Mouse (Mus musculus) myocyte (in vitro differentiated cells): Measurements from ENCODE around the gene Erich3. TPM values are rescaled to one million over a fixed set of nuclear protein-coding genes. Genes with fewer than 3 reads are reported as not detected.

Source experiments
- H3K27me3 ChIP-seq: one replicate; pipeline ENCODE4 v1.6.1; 2011; ENCODE audit not compliant: control insufficient read depth, insufficient read depth, insufficient read length
- H3K36me3 ChIP-seq: one replicate; pipeline ENCODE4 v1.6.1; 2011; ENCODE audit not compliant: control insufficient read depth, insufficient read depth
- H3K4me2 ChIP-seq: one replicate; pipeline ENCODE4 v1.6.1; 2011; ENCODE audit warnings: low read depth, control low read depth
- H3K4me3 ChIP-seq: one replicate; pipeline ENCODE4 v1.5.1; 2011; ENCODE audit warnings: mild to moderate bottlenecking, control low read depth, moderate library complexity
- H3K79me2 ChIP-seq: one replicate; pipeline ENCODE4 v1.6.1; 2011; ENCODE audit not compliant: control insufficient read depth, insufficient read depth
- H3ac ChIP-seq: one replicate; pipeline ENCODE4 v1.6.1; 2011; ENCODE audit not compliant: control insufficient read depth, insufficient read length
- CEBPB ChIP-seq: IDR thresholded peaks from 2 replicates; pipeline ENCODE4 v1.6.1; 2011; ENCODE audit warnings: mild to moderate bottlenecking, moderate library complexity; ENCODE audit not compliant: poor library complexity, insufficient read depth, severe bottlenecking
- E2F4 ChIP-seq: IDR thresholded peaks from one replicate; pipeline ENCODE4 v1.6.1; 2011; ENCODE audit warnings: mild to moderate bottlenecking, control low read depth, moderate library complexity; ENCODE audit not compliant: insufficient read depth
- MAX ChIP-seq: IDR thresholded peaks from one replicate; pipeline ENCODE4 v1.6.1; 2011; ENCODE audit warnings: low read depth, mild to moderate bottlenecking, control low read depth
- MYOD1 ChIP-seq, 3 experiments: IDR thresholded peaks; one replicate each; pipeline ENCODE4 v1.6.1; 2011; ENCODE audit warnings: control low read depth in 2 of 3, low read depth in 2 of 3, mild to moderate bottlenecking in 2 of 3, moderate library complexity in 1 of 3; ENCODE audit not compliant: insufficient read length in 2 of 3, control insufficient read depth in 1 of 3
- MYOG ChIP-seq, 3 experiments: IDR thresholded peaks; one replicate each; pipeline ENCODE4 v1.6.1; 2011; ENCODE audit warnings: control low read depth in 2 of 3, low read depth in 2 of 3, mild to moderate bottlenecking in 2 of 3; ENCODE audit not compliant: insufficient read length in 2 of 3, control insufficient read depth in 1 of 3, insufficient read depth in 1 of 3
- POLR2A ChIP-seq: IDR thresholded peaks from one replicate; pipeline ENCODE4 v1.6.1; 2011; ENCODE audit warnings: low read depth, mild to moderate bottlenecking, control low read depth, moderate library complexity; ENCODE audit not compliant: insufficient read length
- POLR2AphosphoS2 ChIP-seq: IDR thresholded peaks from one replicate; pipeline ENCODE4 v1.6.1; 2011; ENCODE audit warnings: low read depth, control low read depth; ENCODE audit not compliant: insufficient read length
- REST ChIP-seq: IDR thresholded peaks from one replicate; pipeline ENCODE4 v1.6.1; 2011; ENCODE audit warnings: mild to moderate bottlenecking, control low read depth, moderate library complexity; ENCODE audit not compliant: insufficient read depth, insufficient read length
- SRF ChIP-seq: IDR thresholded peaks from one replicate; pipeline ENCODE4 v1.6.1; 2011; ENCODE audit warnings: low read depth; ENCODE audit not compliant: control insufficient read depth, insufficient read length
- TCF12 ChIP-seq: IDR thresholded peaks from one replicate; pipeline ENCODE4 v1.6.1; 2011; ENCODE audit warnings: mild to moderate bottlenecking, control low read depth; ENCODE audit not compliant: poor library complexity, insufficient read depth, severe bottlenecking
- TCF3 ChIP-seq: IDR thresholded peaks from one replicate; pipeline ENCODE4 v1.6.1; 2011; ENCODE audit warnings: low read depth, control low read depth; ENCODE audit not compliant: insufficient read length
- USF1 ChIP-seq: IDR thresholded peaks from one replicate; pipeline ENCODE4 v1.6.1; 2011; ENCODE audit warnings: low read depth, mild to moderate bottlenecking, control low read depth, moderate library complexity
- polyA plus RNA-seq: library from polyadenylated mRNA; unstranded; fragments of >200 nt; fragmentation: generic; extraction: Trizol; gene quantifications from one replicate; pipeline ENCODE4 v1.2.1, GENCODE M21; 2012; ENCODE audit warnings: missing spikeins

Erich3 gene
- polyA plus RNA-seq, 1 experiment = not detected

- H3ac ChIP-seq = no peak overlapping the region
- H3K79me2 ChIP-seq = no peaks in the 10 kb centered on the region
- no peak for TF ChIP-seq POLR2A
- no peak for TF ChIP-seq CEBPB
- no peak for TF ChIP-seq E2F4
- no peak for TF ChIP-seq MAX
- TF ChIP-seq USF1 = no peak
- no peak for TF ChIP-seq MYOD1 (IDR thresholded peaks at IDR 0.05; ENCODE audit: control insufficient read depth in 1 of 3, insufficient read length in 2 of 3, low read depth in 2 of 3)
- no peak for TF ChIP-seq MYOG (IDR thresholded peaks at IDR 0.05; ENCODE audit: control insufficient read depth in 1 of 3, insufficient read depth in 1 of 3, insufficient read length in 2 of 3, low read depth in 2 of 3)
- TF ChIP-seq REST = no peak
- TF ChIP-seq TCF12 = no peak
- TF ChIP-seq SRF = no peak
- TF ChIP-seq TCF3 = no peak
- TF ChIP-seq POLR2AphosphoS2 = no peak
- H3K4me2 ChIP-seq = no peak overlapping the region
- H3K4me3 ChIP-seq = no peak overlapping the region
- H3K27me3 ChIP-seq = no peaks in the 10 kb centered on the region
- no peaks in the 10 kb centered on the region for H3K36me3 ChIP-seq
Measured at GRCm38 (mm10) chr3:154763374-154763773, 99.7 kb downstream of the Erich3 start.

DNA sequence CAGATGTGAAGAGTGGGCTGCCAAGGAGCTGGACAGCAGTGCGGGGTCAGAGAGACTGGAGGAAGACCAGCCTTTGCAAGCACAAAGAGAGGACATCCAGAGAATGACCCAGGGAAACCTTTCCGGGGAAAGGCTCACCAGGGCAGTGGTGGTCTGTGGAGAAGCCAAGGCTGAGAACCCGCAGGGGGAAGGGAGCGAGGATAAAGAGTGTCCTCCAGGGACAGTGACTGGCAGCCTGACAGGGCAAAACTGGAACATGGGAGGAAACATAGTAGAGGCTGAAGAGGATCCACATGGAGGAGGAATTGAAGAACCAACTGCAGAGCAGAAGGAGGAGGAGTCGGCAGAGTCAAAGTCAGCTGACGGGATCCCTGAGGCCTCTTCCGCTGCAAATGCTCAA, 100.5 kb downstream of the Erich3 start:
- Histone ChIP-seq H3K36me3 (no peaks in the 10 kb centered on the region), H3K4me2 (no peak overlapping the region), H3K79me2 (no peaks in the 10 kb centered on the region), H3ac (no peak overlapping the region), H3K27me3 (no peaks in the 10 kb centered on the region), H3K4me3 (no peak overlapping the region)
- TF ChIP-seq POLR2A (no peak), E2F4 (no peak), REST (no peak), MYOD1 (IDR thresholded peaks at IDR 0.05; ENCODE audit: control insufficient read depth in 1 of 3, insufficient read length in 2 of 3, low read depth in 2 of 3) (no peak), CEBPB (no peak), TCF12 (no peak), MAX (no peak), USF1 (no peak), MYOG (IDR thresholded peaks at IDR 0.05; ENCODE audit: control insufficient read depth in 1 of 3, insufficient read depth in 1 of 3, insufficient read length in 2 of 3, low read depth in 2 of 3) (no peak), TCF3 (no peak), SRF (no peak), POLR2AphosphoS2 (no peak)

- no peak for TF ChIP-seq POLR2A
- TF ChIP-seq SRF = no peak
- no peak for TF ChIP-seq POLR2AphosphoS2
- no peak for TF ChIP-seq MYOD1 (IDR thresholded peaks at IDR 0.05; ENCODE audit: control insufficient read depth in 1 of 3, insufficient read length in 2 of 3, low read depth in 2 of 3)
- TF ChIP-seq REST = no peak
- TF ChIP-seq TCF3 = no peak
- TF ChIP-seq CEBPB = no peak
- no peak for TF ChIP-seq E2F4
- TF ChIP-seq TCF12 = no peak
- TF ChIP-seq USF1 = no peak
- TF ChIP-seq MYOG (IDR thresholded peaks at IDR 0.05; ENCODE audit: control insufficient read depth in 1 of 3, insufficient read depth in 1 of 3, insufficient read length in 2 of 3, low read depth in 2 of 3) = no peak
- TF ChIP-seq MAX = no peak
- Histone ChIP-seq H3K4me3 (no peak overlapping the region), H3K27me3 (no peaks in the 10 kb centered on the region), H3K36me3 (no peaks in the 10 kb centered on the region), H3ac (no peak overlapping the region), H3K4me2 (no peak overlapping the region), H3K79me2 (no peaks in the 10 kb centered on the region)
Measured at GRCm38 (mm10) chr3:154766321-154766720, 102.7 kb downstream of the Erich3 start.

DNA sequence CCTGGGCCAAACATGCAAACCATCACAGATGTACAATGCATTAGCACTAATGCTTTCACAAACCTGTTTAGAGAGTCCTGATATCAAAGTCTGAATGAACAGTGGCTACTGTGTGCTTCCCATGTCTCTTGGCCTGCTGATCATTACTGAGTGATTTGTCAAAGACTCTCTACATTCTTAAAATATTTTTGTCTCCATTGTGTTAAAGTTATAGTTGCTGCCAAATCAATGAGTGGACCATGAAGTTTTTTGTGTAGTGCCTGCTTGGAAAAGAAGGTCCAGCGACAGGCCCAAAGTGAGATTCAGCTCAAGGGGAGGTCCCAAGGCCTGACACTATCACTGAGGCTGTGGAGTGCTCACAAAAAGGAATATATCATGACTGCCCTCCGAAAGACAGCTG, 108.0 kb downstream of the Erich3 start:
- Histone ChIP-seq H3ac (no peak overlapping the region), H3K36me3 (no peaks in the 10 kb centered on the region)

More for the DNA sequence above, 108.0 kb downstream of the Erich3 start:
- TF ChIP-seq MYOD1 (IDR thresholded peaks at IDR 0.05; ENCODE audit: control insufficient read depth in 1 of 3, insufficient read length in 2 of 3, low read depth in 2 of 3) = no peak
- TF ChIP-seq E2F4 = no peak
- no peak for TF ChIP-seq MAX
- TF ChIP-seq TCF3 = no peak
- no peak for TF ChIP-seq TCF12
- no peak for TF ChIP-seq POLR2AphosphoS2
- no peak for TF ChIP-seq MYOG (IDR thresholded peaks at IDR 0.05; ENCODE audit: control insufficient read depth in 1 of 3, insufficient read depth in 1 of 3, insufficient read length in 2 of 3, low read depth in 2 of 3)
- no peak for TF ChIP-seq USF1
- no peak for TF ChIP-seq CEBPB
- TF ChIP-seq REST = no peak
- TF ChIP-seq SRF = no peak
- no peak for TF ChIP-seq POLR2A
- Histone ChIP-seq H3K4me2 (no peak overlapping the region), H3K4me3 (no peak overlapping the region), H3K79me2 (no peaks in the 10 kb centered on the region), H3K27me3 (no peaks in the 10 kb centered on the region)
